Mouse (Mus musculus) Muller cell, postnatal 12 days (primary cell): ENCODE measurements at regions not wholly inside any gene's neighbourhood (a gene's known extent, or its start where the extent isn't known, plus 50 kb on each side); places are given as distances from the start of the nearest gene placed in this dataset.

Experiments used
- DNase-seq: peaks from one replicate; pipeline ENCODE4 v3.0.0-alpha.2; 2015; ENCODE audit errors: inconsistent ontology term

DNA sequence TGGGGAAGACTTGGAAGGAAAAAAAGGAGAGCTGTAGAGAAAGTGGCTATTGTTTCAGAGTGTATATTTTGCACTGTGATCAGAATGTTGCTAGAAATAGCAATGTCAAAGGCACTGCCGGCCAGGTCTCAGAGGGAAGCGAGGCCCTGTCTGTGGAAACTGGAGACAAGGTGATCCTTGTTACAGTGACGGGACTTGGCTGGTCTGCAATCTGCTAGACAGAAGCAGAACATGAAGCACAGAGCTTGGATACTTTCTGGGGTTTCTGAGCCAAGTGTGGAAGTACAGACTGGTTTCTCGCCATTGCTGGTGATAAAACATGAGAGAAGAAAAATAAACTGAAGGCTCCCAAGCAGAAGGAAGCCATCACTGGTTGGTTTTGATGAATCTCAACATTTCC, 198.3 kb upstream of the Slc7a14 start:
- DNase-seq = no peak

DNA sequence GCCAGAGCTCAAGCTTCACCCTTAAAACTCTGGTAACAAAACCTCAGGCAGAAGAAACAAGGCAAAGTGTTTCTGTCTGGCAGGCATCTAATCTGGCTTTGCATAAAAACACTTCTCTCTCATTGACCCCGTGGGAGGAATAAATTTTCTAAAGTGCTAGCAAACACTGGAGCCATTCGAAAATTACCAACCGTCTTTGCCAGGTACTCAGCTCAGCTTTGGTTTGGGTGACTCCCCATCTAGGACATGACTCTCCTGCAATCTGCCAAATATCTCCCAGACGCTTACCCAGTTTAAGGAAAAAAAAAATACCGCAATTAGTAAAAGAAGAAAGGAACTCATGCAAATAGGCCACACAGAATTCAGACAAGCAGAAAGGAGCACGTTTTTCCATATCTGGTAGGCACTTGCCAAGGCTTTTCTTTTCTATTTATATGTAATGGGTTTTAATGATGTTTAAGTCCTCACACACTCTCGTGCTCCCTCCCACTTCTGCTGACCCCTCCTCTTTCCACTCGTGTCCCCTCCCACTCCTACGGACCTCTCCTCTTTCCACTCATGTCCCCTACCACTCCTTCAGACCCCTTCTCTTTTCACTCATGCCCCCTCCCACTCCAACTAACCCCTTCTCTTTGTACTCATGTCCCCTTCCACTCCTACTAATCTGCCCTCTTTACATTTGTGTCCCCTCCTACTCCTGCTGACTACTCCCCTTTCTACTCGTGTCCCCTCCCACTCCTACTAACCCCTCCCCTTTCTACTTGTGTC, 189.2 kb upstream of the Slc7a14 start:
- peak; percentile 79 for DNase-seq

DNA sequence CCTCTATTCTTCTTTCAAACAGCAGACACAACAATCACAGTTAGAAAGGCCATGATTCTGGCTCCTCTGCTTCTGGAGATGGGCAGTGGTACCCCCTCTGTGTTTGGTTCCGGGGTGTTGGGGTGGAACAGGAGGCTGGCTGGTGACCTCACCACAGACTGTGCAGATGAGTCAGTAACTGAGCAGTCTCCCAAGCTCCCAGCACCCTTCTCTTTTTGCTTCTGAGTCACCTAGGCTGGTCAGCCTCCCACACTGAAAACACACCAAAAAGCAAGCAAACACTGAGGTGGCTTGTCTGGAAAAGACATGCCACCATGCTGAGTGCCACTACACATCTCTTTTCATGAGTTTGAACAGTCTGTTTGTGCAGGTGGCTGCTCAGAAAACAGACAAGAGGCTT, 185.1 kb upstream of the Slc7a14 start:
- peak; percentile 75 for DNase-seq

GRCm38 (mm10) chr3:31494706-31495105, 184.5 kb upstream of the Slc7a14 start:
- no peak for DNase-seq

DNA sequence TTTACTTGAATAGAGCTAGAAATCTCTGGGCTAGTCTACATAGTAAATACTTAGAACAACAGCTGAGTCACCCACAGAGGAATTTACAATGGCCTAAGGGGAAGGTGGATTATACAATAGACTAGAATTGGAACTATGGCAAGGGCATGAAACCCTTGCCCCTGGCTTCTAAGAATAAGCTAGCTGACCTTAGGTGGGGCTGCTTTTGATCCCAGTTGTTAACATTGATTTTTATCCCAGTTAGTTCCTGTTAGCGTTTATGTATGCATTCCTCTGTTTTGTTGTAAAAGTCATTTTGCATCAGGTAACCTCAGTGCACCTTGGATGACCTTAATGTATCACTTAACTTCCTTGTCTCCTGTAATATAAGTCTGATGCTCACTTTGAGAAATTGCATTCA, 181.6 kb upstream of the Slc7a14 start:
- DNase-seq = peak; percentile 40

DNA sequence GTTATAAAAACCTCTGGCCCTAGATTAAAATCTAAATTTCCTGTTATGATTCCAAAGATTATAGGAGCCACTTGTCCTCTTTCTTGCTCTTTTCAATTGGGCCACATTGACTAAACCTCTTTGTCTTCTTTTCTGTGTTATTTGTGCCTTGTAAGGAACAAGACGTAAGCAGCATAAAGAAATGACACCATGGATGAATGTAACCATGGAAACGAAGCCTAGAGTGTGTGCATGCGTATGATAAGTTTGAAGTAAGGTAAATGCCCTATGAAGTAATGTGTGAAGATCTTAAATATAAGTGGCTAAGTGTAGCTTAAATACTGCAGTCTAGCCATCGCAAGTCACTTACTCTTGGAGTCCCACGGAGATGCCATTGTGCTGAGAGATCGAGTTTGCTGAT, 177.4 kb upstream of the Slc7a14 start:
- DNase-seq = no peak

DNA sequence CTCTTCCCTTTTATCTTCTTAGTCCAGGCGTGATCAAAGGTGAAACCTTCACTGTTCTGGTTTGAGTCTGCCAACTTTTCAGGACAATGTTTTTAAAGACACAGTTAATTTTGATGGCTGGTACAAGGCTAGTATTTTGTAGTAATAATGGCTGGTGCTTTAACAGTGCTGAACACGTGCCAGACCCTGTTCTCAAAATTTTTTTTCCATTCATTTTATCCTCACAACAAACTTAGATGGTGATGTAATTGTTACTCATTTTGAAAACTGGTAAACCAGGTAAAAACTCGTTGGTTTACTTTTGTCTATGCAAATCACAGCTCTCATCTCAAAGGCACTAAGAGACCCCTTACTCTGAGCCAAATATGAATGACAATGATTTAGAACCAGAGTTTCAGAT, 171.8 kb upstream of the Slc7a14 start:
- DNase-seq = no peak

- no peak for DNase-seq
These were observed 157.7 kb upstream of the Slc7a14 start for GRCm38 (mm10) chr3:31467882-31468281.

- DNase-seq = no peak
These were observed 154.1 kb upstream of the Slc7a14 start for GRCm38 (mm10) chr3:31464260-31464659.

DNA sequence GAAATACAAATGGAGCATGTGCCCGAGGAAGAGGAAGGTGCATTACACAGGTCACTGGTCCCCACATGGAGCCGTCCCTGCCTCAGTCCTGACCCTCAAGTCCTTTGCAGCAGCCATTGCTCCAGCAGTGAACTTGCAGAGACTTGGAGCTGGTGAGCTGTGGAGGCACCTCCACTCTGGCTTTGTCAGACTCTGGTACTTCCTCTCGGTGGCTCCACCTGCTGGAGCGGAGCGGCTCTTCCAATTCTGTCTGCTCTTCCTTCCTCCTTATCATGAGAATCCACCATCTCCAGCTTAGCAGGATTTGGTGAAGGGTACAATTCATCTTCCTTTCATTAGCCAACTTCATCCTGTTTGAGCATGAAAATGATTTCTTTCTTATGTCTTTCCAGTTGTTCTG, 149.3 kb upstream of the Slc7a14 start:
- DNase-seq = no peak

- DNase-seq = no peak
These were observed 147.8 kb upstream of the Slc7a14 start for GRCm38 (mm10) chr3:31457938-31458337.

DNA sequence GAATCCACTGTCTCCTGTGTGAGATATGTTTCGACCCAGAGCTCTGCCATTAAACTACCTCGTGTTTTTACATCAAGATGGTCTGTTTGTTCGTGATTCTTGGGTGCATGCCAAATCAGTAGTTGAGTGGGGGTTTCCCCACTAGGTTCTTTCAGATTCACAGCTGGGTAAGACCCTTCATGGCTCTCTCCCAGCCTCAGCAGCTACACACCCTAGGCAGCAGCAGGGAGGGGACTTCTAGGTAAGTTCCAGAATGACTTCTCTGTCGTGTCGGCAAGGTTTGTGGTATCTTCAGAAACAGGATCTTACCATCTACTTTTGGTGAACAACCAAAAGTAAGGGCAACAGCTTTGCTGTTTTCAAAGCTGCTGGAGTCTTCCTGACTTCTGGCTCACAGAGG, 144.9 kb upstream of the Slc7a14 start:
- DNase-seq = no peak

GRCm38 (mm10) chr3:31444861-31445260, 134.7 kb upstream of the Slc7a14 start:
- DNase-seq = no peak

- no peak for DNase-seq
These were observed 134.1 kb upstream of the Slc7a14 start for GRCm38 (mm10) chr3:31444311-31444710.

- no peak for DNase-seq
These were observed 133.7 kb upstream of the Slc7a14 start for GRCm38 (mm10) chr3:31443894-31444293.

DNA sequence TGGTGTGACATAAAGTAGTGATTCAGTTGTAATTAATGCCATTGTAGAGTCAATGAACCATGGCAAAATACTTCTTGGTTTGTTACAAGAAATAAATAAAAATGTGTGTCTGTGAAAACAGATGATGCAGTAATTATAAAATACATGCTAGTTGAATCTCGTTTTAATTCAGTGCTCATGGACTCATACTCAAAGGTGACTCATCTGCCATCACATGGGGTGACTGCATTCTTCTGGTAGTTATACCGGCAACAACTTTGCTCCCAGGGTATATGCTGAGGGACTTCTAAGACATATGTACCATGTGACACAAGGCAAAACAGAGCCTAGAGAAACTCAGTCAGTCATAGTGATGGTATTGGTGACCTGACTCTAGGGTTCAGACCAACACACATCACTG, 130.1 kb upstream of the Slc7a14 start:
- peak; percentile 7 for DNase-seq

DNA sequence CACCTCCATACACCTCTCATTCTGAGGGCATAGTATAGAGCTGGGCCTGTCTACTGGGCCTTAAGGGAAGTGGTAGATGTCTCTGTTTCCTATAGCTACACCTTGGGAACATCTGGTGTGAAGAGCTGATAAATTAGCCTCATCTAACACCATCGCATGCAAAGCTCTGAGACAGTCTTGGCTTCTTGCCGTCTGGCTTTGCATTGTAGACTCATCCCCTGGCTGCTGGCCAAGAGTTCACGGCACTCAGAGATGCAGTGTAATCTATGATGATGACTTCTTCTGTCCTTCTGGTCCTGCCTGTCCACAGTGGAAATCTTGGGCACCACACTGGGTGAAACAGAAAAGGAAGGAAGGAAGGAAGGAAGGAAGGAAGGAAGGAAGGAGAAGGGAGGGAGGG, 127.8 kb upstream of the Slc7a14 start:
- DNase-seq = no peak

GRCm38 (mm10) chr3:31435204-31435963, 125.2 kb upstream of the Slc7a14 start:
- peak; percentile 22 for DNase-seq

GRCm38 (mm10) chr3:31433201-31433600, 123.0 kb upstream of the Slc7a14 start:
- DNase-seq = no peak

GRCm38 (mm10) chr3:31423517-31423916, 113.3 kb upstream of the Slc7a14 start:
- no peak for DNase-seq

DNA sequence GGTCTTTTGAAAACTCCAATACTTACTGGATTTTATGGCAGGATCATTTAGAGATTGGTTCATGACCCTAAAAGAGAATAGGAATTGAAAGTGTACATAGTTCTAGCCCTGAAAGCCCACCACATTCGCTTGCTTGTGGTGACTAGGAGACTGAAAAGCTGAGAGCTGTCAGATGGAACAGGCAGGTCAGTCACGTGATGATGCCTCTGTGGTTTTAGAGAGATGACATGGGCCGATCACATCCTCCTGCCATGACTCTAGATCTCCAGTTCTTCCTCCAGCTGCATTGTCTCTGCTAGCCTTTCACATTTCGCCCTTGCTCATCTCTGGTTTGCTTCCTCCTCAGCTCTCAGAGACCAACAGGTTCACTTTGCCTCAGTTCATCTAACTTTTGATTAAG, 98.6 kb upstream of the Slc7a14 start:
- no peak for DNase-seq

DNA sequence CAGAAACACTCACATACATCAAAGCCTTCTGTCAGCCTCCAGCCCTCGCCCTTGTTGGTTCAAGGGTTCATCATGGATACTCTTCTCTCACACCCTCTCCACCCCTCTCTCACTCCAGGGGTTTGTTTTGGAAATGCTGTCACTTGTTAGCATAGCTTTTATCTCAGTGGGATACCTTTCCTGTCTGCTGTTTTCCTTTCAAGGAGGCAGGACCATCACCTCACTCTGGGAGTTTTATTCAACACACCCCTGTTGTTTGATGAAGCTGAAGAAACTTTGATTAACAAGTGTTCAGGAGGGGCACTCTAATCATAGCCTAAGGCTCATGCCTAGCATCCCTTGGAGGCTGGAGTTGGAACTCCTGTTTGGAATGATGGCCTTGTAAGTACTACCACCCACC, 95.7 kb upstream of the Slc7a14 start:
- no peak for DNase-seq

- no peak for DNase-seq
These were observed 89.0 kb upstream of the Slc7a14 start for GRCm38 (mm10) chr3:31399136-31399535.
